ENCODE assay signal across 19 mouse cellular contexts in the genomic region with DNA sequence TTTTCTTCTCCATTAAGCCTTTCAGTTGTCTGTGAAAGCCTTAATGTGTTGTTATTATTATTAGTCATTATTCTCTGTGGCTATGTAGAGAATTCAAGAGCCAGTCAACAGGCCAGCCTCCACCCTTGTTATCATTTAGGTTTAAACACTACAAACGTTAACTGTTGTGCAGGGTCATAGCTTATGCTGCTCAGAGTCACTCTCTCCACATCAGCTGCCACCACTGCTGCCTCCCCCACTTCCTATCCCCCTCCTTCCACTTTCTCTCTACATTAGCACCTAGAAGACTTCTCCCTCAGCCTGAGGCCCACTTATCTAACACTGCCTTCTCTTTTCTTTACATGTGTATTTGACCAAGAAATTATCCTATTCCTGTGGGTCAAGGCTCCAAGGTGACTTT.
"Had no signal": no experiment of that assay in that cellular context is flagged by ENCODE, and none has a peak within 500 bp of the region (broad histone marks: within the 10 kb centered on the region; RNA-seq: fewer than 3 reads in every experiment).

No protein-coding gene starts in this region.

- H3K27me3 ChIP-seq: limb, embryonic 13.5 days; limb, embryonic 15.5 days; liver, embryonic 15.5 days; midbrain, embryonic 12.5 days; neural tube, embryonic 12.5 days; stomach, embryonic 15.5 days had no signal

- H3K4me1 ChIP-seq: limb, embryonic 13.5 days; limb, embryonic 15.5 days; midbrain, embryonic 12.5 days; neural tube, embryonic 12.5 days; stomach, embryonic 15.5 days had no signal

- H3K27ac ChIP-seq: limb, embryonic 13.5 days; limb, embryonic 15.5 days; liver, embryonic 15.5 days; midbrain, embryonic 10.5 days; neural tube, embryonic 12.5 days; stomach, embryonic 15.5 days; stomach, postnatal 0 days had no signal

- H3K4me3 ChIP-seq: limb, embryonic 13.5 days; limb, embryonic 15.5 days; liver, embryonic 15.5 days; midbrain, embryonic 10.5 days; midbrain, embryonic 12.5 days; neural tube, embryonic 12.5 days; stomach, embryonic 15.5 days had no signal

- H3K36me3 ChIP-seq: limb, embryonic 13.5 days; limb, embryonic 15.5 days; midbrain, embryonic 12.5 days; neural tube, embryonic 12.5 days; stomach, embryonic 15.5 days had no signal

- H3K9me3 ChIP-seq: limb, embryonic 13.5 days; limb, embryonic 15.5 days; liver, embryonic 15.5 days; midbrain, embryonic 10.5 days; midbrain, embryonic 12.5 days; neural tube, embryonic 12.5 days; stomach, embryonic 15.5 days had no signal

- H3K4me2 ChIP-seq: limb, embryonic 13.5 days; limb, embryonic 15.5 days; liver, embryonic 15.5 days; lung, embryonic 14.5 days; midbrain, embryonic 12.5 days; neural tube, embryonic 12.5 days; stomach, embryonic 15.5 days had no signal

- H3K9ac ChIP-seq: limb, embryonic 13.5 days; limb, embryonic 15.5 days; liver, embryonic 15.5 days; lung, embryonic 14.5 days; neural tube, embryonic 12.5 days; stomach, embryonic 15.5 days had no signal

- DNase-seq: lung, adult 18-20 months; lung, embryonic 14.5 days; lung, postnatal 10 days; lung, postnatal 4 days; midbrain, embryonic 14.5 days; right cerebral cortex, postnatal 14 days; right cerebral cortex, postnatal 4 days; spleen, adult 18-20 months; thymus, adult 2 months; thymus, postnatal 25 days; thymus, postnatal 4 days had no signal
